Mouse (Mus musculus): ENCODE measurements at regions not wholly inside any gene's neighbourhood (a gene's known extent, or its start where the extent isn't known, plus 50 kb on each side); places are given as distances from the start of the nearest gene placed in this dataset.
A peak's percentile ranks its signal among the peaks of the same experiment; 100 is the strongest.

- DNase-seq (ENCODE audit: low spot score in 2 of 2) = no peak
These were observed 71.4 kb downstream of the Fam173b start for GRCm38 (mm10) chr15:31673038-31673437.

DNA sequence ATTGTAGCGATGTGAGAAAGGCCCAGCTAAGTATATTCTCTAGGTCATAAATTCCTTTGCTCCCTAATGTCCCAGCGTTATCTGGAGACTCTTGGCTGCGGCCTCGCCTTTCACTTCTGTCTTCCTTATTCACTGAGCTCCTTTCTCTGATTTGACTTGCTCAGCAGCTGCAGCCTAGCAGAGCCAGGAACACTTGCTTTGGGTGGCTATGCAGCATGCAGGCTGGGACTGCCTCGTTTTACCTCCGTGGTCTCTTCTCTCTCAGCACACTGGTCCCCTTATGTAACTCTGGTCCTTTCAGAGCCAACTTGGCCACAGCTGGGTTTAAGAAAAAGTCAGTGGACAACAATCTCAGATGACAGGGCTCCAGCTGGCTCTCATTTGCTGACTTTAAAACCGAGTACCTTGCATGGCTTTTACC is 75.1 kb downstream of the Fam173b start:
- no peak for DNase-seq (ENCODE audit: low spot score in 2 of 2)

GRCm38 (mm10) chr15:31693109-31693508 is 91.5 kb downstream of the Fam173b start:
- DNase-seq (ENCODE audit: low spot score in 2 of 2) = no peak

GRCm38 (mm10) chr15:31694877-31695671 is 93.4 kb downstream of the Fam173b start:
- DNase-seq (ENCODE audit: low spot score in 2 of 2) = no peak

GRCm38 (mm10) chr15:31703400-31703799 is 101.7 kb downstream of the Fam173b start:
- no peak for DNase-seq (ENCODE audit: low spot score in 2 of 2)

GRCm38 (mm10) chr15:31707416-31707815 is 105.8 kb downstream of the Fam173b start:
- no peak for DNase-seq (ENCODE audit: low spot score in 2 of 2)

GRCm38 (mm10) chr15:31721019-31721418 is 119.4 kb downstream of the Fam173b start:
- no peak for DNase-seq (ENCODE audit: low spot score in 2 of 2)

- no peak for DNase-seq (ENCODE audit: low spot score in 2 of 2)
These were observed 120.8 kb downstream of the Fam173b start for GRCm38 (mm10) chr15:31722429-31722828.

- DNase-seq (ENCODE audit: low spot score in 2 of 2) = no peak
These were observed 122.6 kb downstream of the Fam173b start for GRCm38 (mm10) chr15:31724252-31724651.

GRCm38 (mm10) chr15:31729133-31729532 is 127.5 kb downstream of the Fam173b start:
- DNase-seq (ENCODE audit: low spot score in 2 of 2) = no peak

GRCm38 (mm10) chr15:31741686-31742085 is 140.0 kb downstream of the Fam173b start:
- no peak for DNase-seq (ENCODE audit: low spot score in 2 of 2)

- DNase-seq (ENCODE audit: low spot score in 2 of 2) = no peak
These were observed 142.9 kb downstream of the Fam173b start for GRCm38 (mm10) chr15:31744570-31744969.

GRCm38 (mm10) chr15:31752632-31753031 is 151.0 kb downstream of the Fam173b start:
- DNase-seq (ENCODE audit: low spot score in 2 of 2) = no peak

DNA sequence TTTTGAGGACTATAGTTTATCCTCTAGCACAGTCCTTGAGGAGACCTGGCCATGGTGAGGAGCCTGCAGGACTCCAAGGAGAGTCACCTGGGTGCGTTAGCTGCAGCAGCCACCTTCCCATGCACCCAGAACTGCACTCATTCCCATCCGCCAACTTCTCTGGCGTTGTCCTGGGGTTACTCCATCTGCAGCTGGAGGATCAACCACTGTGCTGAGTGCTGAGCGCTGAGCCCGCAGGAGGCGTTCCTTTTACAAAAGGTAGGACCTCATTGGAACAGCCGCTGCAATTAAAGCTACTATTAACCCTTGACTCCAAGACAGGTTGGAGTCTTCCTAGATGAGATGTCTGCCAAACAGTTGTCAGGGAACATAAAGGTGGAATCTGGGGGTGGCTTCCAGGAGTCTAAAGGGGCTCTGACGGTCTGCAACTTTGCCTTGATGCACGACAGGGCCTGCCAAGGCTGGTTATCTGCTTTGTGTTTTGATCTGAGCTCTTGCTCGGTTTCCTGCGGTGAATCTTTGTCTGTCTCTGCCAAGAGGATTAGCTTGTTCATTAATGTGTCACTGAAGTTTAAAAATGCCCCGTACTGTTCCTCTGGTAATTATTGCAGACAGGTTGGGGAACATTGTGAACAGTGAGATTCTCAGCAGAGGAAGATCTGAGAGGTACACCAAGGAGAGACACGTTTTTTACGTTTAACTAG is 152.1 kb downstream of the Fam173b start:
- DNase-seq (ENCODE audit: low spot score in 2 of 2) = peak in 1 of 2 experiments; percentile 14

DNA sequence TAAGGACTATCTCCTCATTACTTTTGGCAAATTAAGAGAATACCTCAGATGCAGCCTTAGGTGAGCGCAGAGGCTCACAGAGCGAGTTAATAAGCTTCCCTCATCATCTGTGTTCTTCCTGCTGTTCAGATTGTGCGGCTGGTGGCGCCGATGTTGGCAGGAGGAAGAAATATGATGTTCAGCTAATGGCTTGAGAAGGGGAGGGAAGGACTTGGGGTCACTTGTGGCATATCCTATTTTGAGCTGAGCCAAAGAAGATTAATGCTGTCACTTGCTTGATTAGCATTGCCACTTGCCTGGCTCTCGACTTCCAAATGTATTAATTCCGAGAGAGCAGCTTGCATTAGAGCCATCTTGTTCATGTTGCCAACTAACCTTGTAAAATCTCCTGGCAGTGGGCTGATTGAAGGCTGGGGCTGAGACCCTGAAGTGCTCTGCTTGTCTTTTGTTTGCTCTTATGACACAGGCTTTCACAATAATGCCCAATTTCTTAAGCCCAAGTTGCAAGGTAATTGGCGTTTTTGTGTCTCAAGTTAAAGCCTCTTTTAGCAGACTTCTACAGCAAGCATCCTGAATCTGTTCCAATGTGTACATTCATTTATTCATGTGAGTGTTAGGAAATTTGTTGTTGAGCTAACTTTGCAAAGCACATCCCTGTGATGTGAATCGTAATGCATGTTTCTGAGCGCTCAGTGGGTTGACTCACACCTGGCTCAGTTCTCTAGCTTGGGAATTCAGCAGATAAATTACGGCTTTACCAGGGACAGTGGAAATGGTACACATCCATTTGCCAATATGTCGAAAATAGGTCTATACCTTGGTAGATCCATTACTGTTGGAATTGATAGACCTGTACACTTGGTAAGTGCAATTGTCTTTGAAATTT is 167.6 kb downstream of the Fam173b start:
- DNase-seq (ENCODE audit: low spot score in 2 of 2) = peak in 1 of 2 experiments; percentile 15

GRCm38 (mm10) chr15:31783081-31783480 is 181.4 kb downstream of the Fam173b start:
- DNase-seq (ENCODE audit: low spot score in 2 of 2) = no peak

DNA sequence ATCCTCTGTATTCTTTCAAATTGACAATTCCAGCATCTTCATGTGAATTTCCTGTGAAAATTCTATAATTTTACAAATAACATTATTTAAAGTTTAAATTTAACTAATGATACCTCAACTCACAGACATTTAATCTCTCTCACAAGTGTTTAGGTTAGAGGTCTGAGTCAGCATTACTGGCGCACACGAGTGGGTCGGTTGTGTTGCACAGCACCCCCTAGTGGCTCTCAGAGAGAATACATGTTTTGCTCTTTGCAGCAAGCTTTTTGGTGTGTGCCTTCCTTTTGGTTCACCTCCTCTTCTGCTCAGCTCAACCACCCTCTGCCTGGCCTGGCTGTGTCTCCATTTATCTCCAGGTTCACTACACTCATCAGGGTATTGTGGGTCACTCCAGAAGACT is 183.4 kb downstream of the Fam173b start:
- DNase-seq (ENCODE audit: low spot score in 2 of 2) = no peak

DNA sequence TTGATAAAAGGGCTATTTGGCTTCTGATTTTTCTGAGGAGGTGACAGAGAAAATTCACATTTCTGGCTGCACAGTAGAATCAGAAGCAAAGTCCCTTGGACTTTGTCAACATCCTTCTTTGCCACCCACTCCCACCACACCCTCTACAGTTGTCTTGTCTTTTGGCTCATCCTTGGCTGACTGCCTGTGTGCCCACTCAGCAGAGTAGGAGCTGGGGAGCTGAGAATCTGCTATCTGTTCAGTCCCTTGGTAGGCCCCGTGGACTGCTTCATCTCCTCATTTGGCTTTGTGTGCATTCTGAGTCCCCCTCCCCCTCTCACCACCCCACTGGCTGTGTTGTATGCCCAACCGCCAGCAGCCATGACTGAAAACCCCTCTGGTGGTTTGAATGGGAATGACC is 197.2 kb downstream of the Fam173b start:
- DNase-seq (ENCODE audit: low spot score in 2 of 2) = no peak

DNA sequence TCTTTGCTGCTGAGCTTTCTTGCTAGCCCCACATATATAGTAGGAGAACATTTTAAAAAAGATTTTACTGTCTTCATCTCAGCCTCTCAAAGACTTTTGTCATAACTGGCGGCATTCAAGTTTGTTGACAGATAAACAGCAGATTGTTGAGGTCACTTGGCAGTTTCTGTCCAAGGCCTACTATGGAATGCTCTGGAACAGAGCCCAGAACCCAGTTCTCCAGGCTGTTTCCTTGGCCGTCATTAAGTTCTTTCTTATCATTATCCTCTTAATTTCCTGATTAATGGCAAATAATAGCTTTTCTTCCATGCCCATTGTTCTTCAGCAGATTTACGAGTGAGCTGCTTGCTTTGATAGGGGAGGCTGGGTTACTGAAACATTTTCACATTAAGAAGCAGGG is 203.9 kb downstream of the Fam173b start:
- DNase-seq (ENCODE audit: low spot score in 2 of 2) = no peak

GRCm38 (mm10) chr15:31815551-31815950 is 213.9 kb downstream of the Fam173b start:
- DNase-seq (ENCODE audit: low spot score in 2 of 2) = no peak

DNA sequence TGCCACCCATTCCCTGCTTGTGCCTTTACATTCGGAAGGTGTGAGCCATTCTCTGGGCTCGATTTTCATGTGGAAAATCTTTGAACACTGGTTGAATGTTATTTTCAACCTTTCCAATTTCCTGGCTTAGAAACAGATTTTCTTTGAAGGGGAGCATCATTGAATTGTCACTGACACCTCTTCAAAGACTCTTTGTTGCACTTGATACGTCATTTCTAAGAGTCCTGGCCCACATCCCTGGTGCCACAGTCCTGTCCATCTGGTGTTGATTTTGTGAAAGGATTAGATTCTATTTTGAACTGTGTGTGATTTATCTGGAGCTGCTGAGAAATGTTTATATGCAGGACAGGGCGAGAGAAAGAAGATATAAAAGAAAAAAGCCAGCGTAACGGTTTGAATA is 217.6 kb downstream of the Fam173b start:
- DNase-seq (ENCODE audit: low spot score in 2 of 2) = no peak

- DNase-seq (ENCODE audit: low spot score in 2 of 2) = peak in 1 of 2 experiments; percentile 4
These were observed 225.6 kb downstream of the Fam173b start for GRCm38 (mm10) chr15:31827219-31827618.

All from cerebellum, postnatal 4 days (tissue).